Mouse (Mus musculus): ENCODE data around the gene Dis3. TPM values are rescaled to one million over a fixed set of nuclear protein-coding genes. Genes with fewer than 3 reads are reported as not detected.

Gene Dis3
- total and polyA plus RNA-seq, 2 experiments, result 2.5 to 7.8 TPM

DNA sequence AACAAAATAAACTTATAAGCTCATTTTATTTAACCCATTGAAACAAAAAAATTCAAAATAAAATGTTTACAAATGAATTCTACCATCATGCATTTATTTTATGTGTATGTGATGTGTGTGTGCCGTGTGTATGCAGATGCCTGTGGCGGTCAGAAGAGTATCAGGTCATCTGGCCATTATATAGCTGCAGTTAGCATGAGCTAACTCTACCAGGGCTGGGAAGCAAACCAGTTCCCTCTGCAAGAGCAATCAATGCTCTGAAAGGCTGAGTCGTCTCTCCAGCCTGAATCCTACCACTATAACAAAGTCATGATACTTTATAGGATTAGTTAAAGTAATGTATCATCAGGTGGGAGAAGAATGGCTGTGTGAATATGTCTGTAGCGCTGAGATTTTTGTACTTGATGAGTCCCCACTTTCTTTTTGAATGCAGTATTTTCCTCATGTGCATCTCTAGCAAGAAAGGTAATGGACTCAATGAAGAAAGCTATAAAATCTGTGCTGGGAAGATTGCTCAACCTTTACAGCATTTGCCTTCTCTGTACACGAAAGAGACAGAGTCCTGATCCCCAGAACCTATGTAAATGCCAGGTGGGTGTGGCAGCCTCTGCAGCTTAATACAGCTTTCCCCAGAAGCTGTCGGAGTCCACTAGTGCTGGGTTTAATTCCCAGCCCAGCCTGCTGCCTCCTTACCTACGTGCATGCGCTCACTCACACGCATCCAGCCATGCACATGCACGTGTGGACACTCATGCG, 22.2 kb upstream of the Dis3 start:
- H3K36me3 ChIP-seq (ENCODE audit: control insufficient read depth, insufficient read depth, low read length), result peaks cover 14% of the 10 kb centered on the region; the same call in 1 of the 2 replicates

GRCm38 (mm10) chr14:99117576-99117975, 18.0 kb upstream of the Dis3 start:
- DNase-seq (ENCODE audit: extremely low read depth, low read depth, low spot score), result peak; percentile 44
- H3K79me2 ChIP-seq (ENCODE audit: control insufficient read depth, insufficient read depth, low read length), result no peaks in the 10 kb centered on the region; the same call in 1 of the 2 replicates
- peaks cover 31% of the 10 kb centered on the region for H3K36me3 ChIP-seq (ENCODE audit: control insufficient read depth, insufficient read depth, low read length)
- H3K4me3 ChIP-seq (ENCODE audit: insufficient read depth, low read depth, low read length), result no peak overlapping the region
- 68% methylated on average over 4 of the region's 4 CpGs for WGBS
- H3K27ac ChIP-seq (replicated peaks; ENCODE audit: insufficient read depth, low read depth, low read length), result no peak overlapping the region
- no peak overlapping the region for H3K9ac ChIP-seq (ENCODE audit: low read depth, low read length)
- TF ChIP-seq POLR2A (IDR thresholded peaks at IDR 0.05; ENCODE audit: extremely low read depth, insufficient read depth, low read length) (no peak), CTCF (IDR thresholded peaks at IDR 0.05; ENCODE audit: low read depth, low read length) (no peak)
- no peaks in the 10 kb centered on the region for H3K27me3 ChIP-seq (ENCODE audit: control insufficient read depth, insufficient read depth, low read length)
- no peaks in the 10 kb centered on the region for H3K4me1 ChIP-seq (ENCODE audit: control insufficient read depth, insufficient read depth, low read length)

More for the DNA sequence above, 22.2 kb upstream of the Dis3 start:
- DNase-seq (ENCODE audit: extremely low read depth, low read depth, low spot score), result no peak
- H3K79me2 ChIP-seq (ENCODE audit: control insufficient read depth, insufficient read depth, low read length), result no peaks in the 10 kb centered on the region; the same call in 1 of the 2 replicates
- H3K9ac ChIP-seq (ENCODE audit: low read depth, low read length), result no peak overlapping the region
- TF ChIP-seq POLR2A (IDR thresholded peaks at IDR 0.05; ENCODE audit: extremely low read depth, insufficient read depth, low read length), result no peak
- no peak for TF ChIP-seq CTCF (IDR thresholded peaks at IDR 0.05; ENCODE audit: low read depth, low read length)
- H3K27me3 ChIP-seq (ENCODE audit: control insufficient read depth, insufficient read depth, low read length), result no peaks in the 10 kb centered on the region
- WGBS, result 90% methylated on average over 11 of the region's 11 CpGs
- no peak overlapping the region for H3K27ac ChIP-seq (replicated peaks; ENCODE audit: insufficient read depth, low read depth, low read length)
- peaks cover 4% of the 10 kb centered on the region; the same call in 1 of the 2 replicates for H3K4me1 ChIP-seq (ENCODE audit: control insufficient read depth, insufficient read depth, low read length)
- H3K4me3 ChIP-seq (ENCODE audit: insufficient read depth, low read depth, low read length), result no peak overlapping the region

DNA sequence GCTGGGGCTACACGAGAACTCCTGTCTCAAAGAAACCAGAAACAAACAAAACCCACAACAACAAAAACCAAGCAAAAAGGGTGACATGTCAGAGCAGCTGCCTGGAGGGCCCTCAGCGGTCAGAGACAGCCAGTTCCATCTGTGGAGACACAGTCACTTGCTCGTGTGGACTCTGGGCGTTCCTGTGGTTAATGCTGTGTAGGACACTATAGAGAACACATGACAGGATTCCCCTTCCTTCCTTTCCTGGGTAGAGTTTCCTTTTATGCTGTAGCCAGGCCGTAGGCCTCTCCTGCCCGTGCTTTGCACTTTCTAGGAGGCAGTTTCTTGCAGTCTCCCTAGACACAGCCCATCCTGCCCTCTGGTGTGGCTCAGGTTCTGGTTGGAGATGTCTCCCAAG, 9.2 kb upstream of the Dis3 start:
- Histone ChIP-seq H3K27ac (replicated peaks; ENCODE audit: insufficient read depth, low read depth, low read length) (no peak overlapping the region), H3K4me3 (ENCODE audit: insufficient read depth, low read depth, low read length) (no peak overlapping the region), H3K79me2 (ENCODE audit: control insufficient read depth, insufficient read depth, low read length) (no peaks in the 10 kb centered on the region; the same call in 1 of the 2 replicates), H3K4me1 (ENCODE audit: control insufficient read depth, insufficient read depth, low read length) (no peaks in the 10 kb centered on the region; the same call in 1 of the 2 replicates), H3K9ac (ENCODE audit: low read depth, low read length) (no peak overlapping the region), H3K27me3 (ENCODE audit: control insufficient read depth, insufficient read depth, low read length) (no peaks in the 10 kb centered on the region), H3K36me3 (ENCODE audit: control insufficient read depth, insufficient read depth, low read length) (peaks cover 37% of the 10 kb centered on the region)
- DNase-seq (ENCODE audit: extremely low read depth, low read depth, low spot score), result no peak
- TF ChIP-seq POLR2A (IDR thresholded peaks at IDR 0.05; ENCODE audit: extremely low read depth, insufficient read depth, low read length), result no peak
- TF ChIP-seq CTCF (IDR thresholded peaks at IDR 0.05; ENCODE audit: low read depth, low read length), result no peak
- 85% methylated on average over 6 of the region's 6 CpGs for WGBS

DNA sequence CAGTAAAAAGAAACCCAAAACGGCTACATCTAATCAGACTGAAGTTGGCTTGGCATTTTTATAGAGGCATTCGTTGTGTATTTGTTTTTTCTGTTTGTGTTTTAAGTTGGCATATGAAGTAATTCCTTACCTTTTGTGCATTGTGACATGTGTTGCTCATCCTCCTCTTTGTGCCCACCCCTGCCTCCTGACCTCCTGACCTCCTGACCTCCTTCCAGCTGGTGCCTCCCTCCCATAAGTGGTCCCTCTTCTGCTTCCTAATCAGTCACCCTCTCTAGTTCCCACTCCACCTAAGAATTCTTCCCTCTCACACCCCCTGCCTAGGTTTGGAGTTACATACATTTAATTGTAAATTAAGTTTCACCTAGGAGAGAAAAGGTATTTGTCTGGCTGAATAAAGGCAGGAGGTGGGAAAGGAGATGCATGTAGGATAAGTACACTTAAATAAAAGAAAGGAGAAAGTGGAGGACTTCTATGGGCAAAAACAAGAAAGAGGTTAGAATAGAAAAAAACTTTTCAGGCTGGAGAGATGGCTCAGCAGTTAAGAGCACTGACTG, 8.1 kb upstream of the Dis3 start:
- Histone ChIP-seq H3K9ac (ENCODE audit: low read depth, low read length) (no peak overlapping the region), H3K27me3 (ENCODE audit: control insufficient read depth, insufficient read depth, low read length) (no peaks in the 10 kb centered on the region), H3K27ac (replicated peaks; ENCODE audit: insufficient read depth, low read depth, low read length) (no peak overlapping the region), H3K36me3 (ENCODE audit: control insufficient read depth, insufficient read depth, low read length) (peaks cover 32% of the 10 kb centered on the region), H3K79me2 (ENCODE audit: control insufficient read depth, insufficient read depth, low read length) (no peaks in the 10 kb centered on the region; the same call in 1 of the 2 replicates), H3K4me1 (ENCODE audit: control insufficient read depth, insufficient read depth, low read length) (no peaks in the 10 kb centered on the region; the same call in 1 of the 2 replicates), H3K4me3 (ENCODE audit: insufficient read depth, low read depth, low read length) (no peak overlapping the region)
- WGBS, result 87% methylated on average over 2 of the region's 2 CpGs
- no peak for DNase-seq (ENCODE audit: extremely low read depth, low read depth, low spot score)
- TF ChIP-seq CTCF (IDR thresholded peaks at IDR 0.05; ENCODE audit: low read depth, low read length) (no peak), POLR2A (IDR thresholded peaks at IDR 0.05; ENCODE audit: extremely low read depth, insufficient read depth, low read length) (no peak)

- WGBS, result 89% methylated on average over 2 of the region's 2 CpGs
Measured at GRCm38 (mm10) chr14:99106671-99107070, 7.1 kb upstream of the Dis3 start.

More at GRCm38 (mm10) chr14:99106671-99107070, 7.1 kb upstream of the Dis3 start:
- no peak overlapping the region for H3K4me3 ChIP-seq (ENCODE audit: insufficient read depth, low read depth, low read length)
- H3K27ac ChIP-seq (replicated peaks; ENCODE audit: insufficient read depth, low read depth, low read length), result no peak overlapping the region
- peaks cover 29% of the 10 kb centered on the region for H3K36me3 ChIP-seq (ENCODE audit: control insufficient read depth, insufficient read depth, low read length)
- H3K9ac ChIP-seq (ENCODE audit: low read depth, low read length), result no peak overlapping the region
- no peak for TF ChIP-seq CTCF (IDR thresholded peaks at IDR 0.05; ENCODE audit: low read depth, low read length)
- no peak for TF ChIP-seq POLR2A (IDR thresholded peaks at IDR 0.05; ENCODE audit: extremely low read depth, insufficient read depth, low read length)
- H3K27me3 ChIP-seq (ENCODE audit: control insufficient read depth, insufficient read depth, low read length), result no peaks in the 10 kb centered on the region
- no peaks in the 10 kb centered on the region; the same call in 1 of the 2 replicates for H3K4me1 ChIP-seq (ENCODE audit: control insufficient read depth, insufficient read depth, low read length)
- DNase-seq (ENCODE audit: extremely low read depth, low read depth, low spot score), result no peak
- H3K79me2 ChIP-seq (ENCODE audit: control insufficient read depth, insufficient read depth, low read length), result no peaks in the 10 kb centered on the region; the same call in 1 of the 2 replicates
